Mouse (Mus musculus): ENCODE results near the gene Lrrtm1.

The Lrrtm1 gene

DNA sequence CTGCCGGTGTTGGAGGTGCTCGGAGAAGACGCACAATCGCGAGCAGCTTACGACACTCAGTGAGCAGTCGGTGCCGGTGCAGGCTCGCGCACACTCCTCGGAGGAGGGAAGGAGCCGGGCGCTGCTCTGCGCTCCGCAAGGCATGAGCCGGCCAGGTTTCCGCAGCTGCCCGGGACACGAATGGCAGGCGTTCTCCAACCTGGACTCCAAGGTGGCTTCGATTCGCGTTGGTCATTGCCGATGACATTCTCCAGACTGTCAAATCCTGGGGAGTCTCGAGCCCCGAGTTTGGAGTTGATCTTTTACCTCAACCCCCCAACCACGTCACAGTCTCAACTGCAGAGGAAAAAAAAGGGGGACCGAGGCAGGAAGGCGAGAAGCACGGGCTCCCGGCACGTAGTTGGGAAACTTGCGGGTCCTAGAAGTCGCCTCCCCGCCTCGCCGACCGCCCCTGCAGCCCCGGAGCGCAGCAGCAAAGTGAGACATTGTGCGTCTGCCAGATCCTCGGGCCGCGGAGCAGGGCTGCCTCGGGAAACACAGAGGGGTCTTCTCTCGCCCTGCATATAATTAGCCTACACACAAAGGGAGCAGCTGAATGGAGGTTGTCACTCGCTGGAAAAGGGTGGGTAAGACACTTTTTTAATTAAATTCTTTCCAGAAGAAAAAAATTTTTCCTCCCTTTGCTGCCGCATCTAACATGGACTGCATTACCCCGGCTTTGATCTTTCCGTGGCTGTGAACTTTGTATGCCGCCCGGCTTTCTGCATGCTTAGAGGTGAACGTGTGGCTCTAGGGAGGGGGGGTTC is at the start of gene Lrrtm1:
TSS of gene Lrrtm1 (plus strand) at position 89 of the 806 bp plus-strand sequence.
- no peak for DNase-seq (ENCODE audit: low read depth)

DNA sequence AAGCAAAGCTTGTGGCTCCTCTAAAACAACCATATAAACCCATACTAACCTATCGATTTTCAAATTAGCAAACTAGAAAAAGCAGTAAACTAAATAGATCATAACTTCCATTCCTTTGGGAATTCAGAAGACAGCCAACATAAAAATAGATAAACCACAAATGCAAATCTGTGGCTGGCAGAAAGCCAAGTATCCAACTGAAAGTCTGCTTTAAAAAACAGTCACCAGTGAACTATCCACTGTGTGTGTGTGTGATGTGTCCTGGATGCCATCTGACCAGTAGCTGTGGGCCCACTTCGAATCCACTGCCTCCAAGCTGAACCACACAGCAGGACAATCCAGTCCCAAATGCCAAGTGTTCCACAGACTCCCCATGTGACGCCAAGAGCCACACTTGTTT is 45.8 kb upstream of the Lrrtm1 start:
- DNase-seq (ENCODE audit: low read depth), result no peak

DNA sequence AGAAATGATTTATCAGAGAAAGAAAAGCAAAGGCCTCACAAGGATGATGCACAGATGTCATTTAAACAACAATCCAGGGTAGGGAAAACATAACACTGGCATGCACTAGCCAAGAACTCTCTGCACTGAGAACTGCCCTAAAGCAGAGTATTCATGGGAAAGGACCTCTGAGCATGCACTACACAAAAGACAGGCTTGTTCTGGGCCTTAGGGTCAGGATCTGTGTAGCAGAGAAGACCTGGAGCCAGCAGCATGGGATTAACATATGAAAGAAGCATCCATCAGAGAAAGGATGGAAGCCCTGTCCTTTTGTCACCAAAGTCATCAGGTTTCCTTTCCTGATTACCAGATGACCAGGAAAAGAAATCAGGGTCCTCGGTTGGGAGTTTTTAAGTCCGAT is 43.1 kb upstream of the Lrrtm1 start:
- DNase-seq (ENCODE audit: low read depth), result no peak

DNA sequence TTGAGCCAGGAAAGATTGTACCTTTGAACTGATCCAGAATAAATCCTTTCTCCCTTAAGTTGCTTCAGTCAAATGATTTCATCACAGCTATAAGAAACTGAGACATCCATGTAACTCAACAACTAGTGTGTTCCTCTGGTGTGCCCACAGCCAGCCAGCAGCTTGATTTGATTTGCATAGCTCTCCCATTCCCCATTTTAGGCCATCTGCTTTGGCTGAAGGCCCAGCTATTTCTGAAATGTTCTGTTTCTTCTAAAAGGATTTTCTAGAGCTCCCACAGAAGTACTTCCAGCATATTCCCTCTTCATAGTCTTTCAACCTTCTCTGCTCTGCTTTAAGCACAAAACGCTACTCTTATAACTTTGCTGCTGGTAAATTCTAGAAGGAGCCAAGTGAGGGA is 33.3 kb upstream of the Lrrtm1 start:
- DNase-seq (ENCODE audit: low read depth), result no peak

DNA sequence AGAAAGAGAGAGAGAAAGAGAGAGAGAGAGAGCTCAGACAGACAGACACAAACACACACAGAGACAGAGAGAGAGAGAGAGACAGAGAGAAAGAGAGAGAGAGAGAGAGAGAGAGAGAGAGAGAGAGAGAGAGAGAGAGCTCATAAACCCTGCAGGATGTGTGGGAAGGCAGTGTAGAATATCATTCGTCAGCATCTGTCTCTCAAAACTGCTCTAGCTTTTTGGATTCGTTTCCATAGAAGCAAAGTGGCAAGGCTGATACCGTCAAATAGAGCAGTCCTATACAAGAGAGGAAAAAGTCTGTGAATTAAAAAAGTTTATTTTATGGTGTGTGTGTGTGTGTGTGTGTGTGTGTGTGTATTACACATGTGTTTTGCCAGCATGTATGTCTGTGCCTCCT is 32.6 kb upstream of the Lrrtm1 start:
- DNase-seq (ENCODE audit: low read depth), result no peak

DNA sequence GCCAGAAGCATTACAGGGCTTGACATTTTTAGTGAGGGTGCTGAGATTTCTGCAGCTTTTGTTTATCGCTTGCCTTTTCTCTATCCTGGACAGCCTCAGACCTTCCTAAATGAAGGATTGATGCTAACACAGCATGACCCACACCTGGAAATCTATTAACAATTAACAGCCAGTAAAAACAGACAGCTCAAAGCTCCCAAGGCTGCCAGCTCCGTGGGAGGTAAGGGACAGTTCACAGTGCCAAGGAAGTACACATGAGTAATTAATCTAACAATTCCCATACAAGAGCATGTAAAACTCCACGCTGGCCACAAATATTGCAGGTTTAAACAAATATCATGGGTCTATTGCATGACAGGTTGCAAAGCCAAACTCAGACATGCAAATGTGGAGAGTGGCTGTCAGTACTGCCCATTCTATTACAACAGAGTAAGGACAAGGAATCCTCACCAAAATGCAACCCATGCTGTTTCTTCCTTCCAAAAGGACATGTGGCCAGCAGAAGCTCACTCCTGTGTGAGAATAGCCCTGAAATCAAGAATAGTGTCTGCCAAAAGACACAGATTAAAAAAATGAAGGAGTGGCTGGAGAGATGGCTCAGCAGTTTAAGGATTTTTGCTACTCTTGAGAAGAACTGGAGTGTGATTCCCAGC is 28.6 kb upstream of the Lrrtm1 start:
- no peak for DNase-seq (ENCODE audit: low read depth)

DNA sequence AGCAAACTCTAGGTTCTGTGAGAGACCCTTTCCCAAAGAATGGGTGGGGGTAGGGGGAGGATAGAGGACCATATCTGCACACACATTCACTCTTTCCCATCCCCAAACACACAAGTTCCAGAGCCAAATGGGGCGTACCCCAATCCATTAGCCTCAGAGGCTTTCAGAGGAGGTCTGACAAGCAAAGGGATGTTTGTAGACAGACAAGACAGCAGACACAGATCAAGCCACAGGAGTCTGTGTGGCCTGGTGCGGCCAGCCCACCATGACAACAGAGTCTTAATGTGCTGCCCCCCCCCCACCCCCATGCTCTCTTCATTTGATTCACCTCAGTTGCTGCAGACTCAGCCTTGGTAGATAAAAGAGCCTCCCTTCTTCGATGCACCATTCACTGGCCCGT is 27.2 kb upstream of the Lrrtm1 start:
- no peak for DNase-seq (ENCODE audit: low read depth)

DNA sequence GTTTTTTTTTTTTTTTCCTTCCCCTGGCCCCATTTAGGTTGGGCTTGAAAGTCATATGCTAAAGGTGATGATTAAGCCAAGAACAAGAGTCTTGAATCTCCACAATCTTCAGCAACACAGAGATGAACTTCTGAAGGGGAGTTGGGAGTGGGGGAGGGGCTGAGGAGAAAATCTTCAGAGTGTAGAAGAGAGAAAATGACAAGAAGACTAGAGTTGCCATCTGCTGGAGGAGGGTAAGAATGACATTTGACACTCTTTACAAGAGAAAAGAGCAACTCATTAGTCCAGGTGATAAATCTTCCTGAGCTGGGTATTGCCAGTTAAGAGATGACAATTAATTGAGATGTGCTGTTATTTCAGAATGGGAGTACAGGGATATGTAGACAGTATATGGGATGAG is 23.6 kb upstream of the Lrrtm1 start:
- DNase-seq (ENCODE audit: low read depth), result no peak

DNA sequence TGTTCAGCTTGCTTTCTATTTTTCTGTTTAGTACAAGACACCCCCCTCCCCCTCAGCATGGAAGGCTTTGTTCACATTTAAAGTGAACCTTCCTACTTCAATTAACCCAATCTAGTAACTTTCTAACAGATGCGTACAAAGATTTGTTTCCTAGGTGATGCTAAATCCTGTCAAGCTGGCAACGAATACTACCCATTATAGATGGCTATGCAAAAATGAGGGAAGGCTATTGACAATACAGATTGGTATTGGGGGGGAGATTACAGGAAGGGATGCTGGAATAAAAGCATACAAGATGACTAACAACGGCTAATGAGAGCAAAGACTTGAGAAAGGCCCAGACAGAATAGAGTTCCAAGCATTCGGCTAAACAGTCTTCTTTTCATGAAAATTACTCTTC is 21.7 kb upstream of the Lrrtm1 start:
- DNase-seq (ENCODE audit: low read depth), result no peak

DNA sequence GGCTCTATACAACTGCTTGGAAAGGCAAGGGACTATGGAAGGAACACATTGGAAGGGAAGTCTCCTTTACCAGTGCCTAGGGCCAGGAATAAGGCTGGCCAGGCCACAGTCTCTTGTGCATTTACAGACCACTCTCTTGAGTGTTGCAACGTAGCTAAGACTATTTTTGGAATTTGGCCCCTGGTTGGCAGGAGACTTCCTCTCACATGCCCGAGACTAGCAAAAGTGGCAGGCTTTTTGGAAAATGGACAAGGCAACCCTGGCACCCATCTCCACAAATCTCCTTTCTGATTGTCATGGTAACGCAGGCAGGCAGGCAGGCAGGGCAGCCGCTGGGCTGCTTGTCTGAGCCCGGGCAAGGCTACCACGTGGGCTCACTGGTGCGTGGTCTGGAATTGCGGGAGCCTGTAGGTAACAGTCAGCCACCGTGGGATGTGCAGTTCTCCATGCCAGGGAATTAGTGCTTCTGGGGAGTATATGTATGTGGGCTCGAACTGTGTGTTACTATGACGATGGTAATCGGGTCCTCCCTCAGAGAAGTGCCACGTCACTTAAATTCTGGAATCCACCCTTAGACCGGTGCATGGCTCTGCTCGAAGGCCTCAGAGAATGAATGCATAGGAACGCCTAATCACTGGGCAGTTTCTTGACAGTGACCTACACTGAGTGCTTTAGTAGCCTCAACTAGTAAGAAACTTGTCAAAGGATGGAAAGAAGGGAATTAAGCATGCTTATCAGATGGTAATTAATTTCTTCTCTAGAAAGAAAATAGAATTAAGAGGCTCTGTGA is 19.4 kb upstream of the Lrrtm1 start:
- DNase-seq (ENCODE audit: low read depth), result no peak

DNA sequence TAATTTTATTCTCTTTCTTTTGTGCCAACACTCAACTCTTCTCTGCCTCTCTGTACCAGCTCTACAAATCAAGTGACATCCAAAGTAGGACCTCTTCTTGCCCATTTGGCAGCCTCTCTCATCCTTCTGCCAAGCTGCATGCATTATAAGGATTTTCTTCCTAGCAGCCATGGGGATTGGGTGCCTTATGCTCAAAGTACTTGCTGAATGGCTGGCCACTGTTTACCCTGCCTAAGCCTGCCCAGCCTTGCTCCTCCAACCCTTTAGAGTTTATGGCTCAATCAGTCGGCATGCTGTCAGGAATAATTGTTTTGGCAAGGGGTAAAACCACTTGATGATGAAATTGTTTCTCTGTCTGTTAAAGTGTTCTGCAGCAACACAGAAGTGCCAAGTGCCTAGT is 2.1 kb upstream of the Lrrtm1 start:
- DNase-seq (ENCODE audit: low read depth), result no peak

DNA sequence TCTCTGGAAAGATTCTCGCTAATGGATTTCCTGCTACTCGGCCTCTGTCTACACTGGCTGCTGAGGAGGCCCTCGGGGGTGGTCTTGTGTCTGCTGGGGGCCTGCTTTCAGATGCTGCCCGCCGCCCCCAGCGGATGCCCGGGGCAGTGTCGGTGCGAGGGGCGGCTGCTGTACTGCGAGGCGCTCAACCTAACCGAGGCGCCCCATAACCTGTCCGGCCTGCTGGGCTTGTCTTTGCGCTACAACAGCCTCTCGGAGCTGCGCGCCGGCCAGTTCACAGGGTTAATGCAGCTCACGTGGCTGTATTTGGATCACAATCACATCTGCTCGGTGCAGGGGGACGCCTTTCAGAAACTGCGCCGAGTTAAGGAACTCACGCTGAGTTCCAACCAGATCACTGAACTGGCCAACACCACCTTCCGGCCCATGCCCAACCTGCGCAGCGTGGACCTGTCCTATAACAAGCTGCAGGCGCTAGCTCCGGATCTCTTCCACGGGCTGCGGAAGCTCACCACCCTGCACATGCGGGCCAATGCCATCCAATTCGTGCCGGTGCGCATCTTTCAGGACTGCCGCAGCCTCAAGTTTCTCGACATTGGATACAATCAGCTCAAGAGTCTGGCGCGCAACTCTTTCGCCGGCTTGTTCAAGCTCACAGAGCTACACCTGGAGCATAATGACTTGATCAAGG is 1.2 kb downstream of the Lrrtm1 start:
- no peak for DNase-seq (ENCODE audit: low read depth)

DNA sequence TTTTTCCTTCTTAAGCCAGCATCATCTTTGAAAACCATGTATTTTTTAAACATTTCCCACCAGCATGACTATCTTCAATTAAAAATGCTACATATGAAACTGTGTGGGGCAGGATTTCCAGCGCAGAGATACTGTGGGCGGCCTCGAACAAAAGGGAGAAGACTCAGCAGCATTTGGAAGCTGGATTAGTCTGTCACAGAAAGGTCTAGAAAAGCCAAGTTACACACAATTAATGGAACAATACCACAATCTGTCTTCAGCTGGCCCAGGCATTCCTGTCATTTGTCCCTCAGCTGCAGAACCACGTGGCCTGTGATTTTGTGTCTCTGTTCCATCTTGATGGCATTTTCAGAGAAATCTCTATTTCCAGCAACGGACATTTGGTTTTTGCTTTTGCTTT is 11.0 kb downstream of the Lrrtm1 start:
- DNase-seq (ENCODE audit: low read depth), result no peak

DNA sequence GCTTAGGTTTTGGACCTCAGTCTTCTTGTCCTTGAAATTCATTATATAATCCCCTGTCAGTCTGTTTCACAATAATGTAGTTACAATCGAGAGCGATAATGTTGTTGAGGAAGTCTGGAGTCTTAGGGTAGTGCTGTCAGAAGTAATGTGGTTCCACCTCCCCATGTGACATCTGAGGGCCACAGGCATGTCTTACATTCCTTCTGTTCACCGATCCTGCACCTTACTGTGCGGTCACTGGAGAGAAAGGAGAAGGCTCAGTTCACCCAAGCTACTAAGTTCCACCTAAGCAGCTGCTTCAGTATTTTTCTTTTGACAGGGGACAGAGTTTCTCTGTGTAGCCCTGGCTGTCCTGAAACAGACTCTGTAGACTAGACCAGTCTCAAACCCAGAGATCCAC is 13.9 kb downstream of the Lrrtm1 start:
- DNase-seq (ENCODE audit: low read depth), result no peak

DNA sequence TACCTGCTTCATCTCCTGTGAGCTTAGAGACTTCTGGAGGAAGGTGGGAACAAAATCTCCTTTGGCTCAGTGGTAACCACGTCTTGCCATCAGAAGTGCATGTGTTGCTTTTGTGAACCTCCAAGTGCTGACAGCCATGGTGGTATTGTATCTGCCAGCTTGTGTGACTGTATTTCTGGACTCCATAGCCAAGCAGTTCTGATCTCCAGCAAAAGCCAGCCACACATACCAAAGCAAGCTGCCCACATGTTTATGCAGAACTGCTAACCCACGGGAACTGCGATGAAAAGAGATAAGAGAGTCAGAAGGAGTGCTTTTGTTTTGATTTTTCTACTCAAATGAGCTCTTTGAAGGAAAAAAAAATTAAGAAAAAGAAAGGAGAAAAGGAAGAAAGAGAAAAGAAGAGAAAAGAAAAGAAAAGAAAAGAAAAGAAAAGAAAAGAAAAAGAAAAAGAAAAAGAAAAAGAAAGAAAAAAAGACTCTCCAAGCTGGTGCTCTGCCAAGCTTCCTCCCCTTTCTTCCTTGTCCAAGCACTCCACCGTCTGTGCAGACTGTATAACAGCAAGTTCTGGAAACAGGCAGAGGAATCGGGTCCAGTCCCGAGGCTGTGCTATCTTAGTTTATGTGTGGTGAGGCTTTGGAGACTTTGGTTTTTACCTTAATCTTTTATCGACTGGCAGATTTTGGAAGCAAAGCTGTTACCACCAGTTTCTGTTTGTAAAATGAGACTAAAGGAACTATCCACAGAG is 15.0 kb downstream of the Lrrtm1 start:
- no peak for DNase-seq (ENCODE audit: low read depth)

DNA sequence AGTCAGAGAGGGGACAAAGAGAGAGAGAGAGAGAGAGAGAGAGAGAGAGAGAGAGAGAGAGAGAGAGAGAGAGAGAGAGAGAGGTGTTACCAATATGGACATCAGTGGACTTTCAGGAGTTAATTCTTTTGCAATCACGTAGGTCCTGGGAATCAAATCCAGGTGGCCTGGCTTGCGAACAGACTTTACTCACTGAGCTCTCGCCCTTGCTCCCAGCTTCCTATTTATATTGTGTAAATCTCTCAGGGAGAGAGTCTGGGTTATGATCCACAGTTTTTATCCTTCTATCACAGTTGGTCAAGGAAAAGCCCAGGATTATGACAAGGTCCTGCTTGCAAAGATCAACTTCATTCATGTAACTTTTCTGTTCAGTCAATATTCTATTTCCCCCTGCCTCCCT is 22.7 kb downstream of the Lrrtm1 start:
- DNase-seq (ENCODE audit: low read depth), result no peak

DNA sequence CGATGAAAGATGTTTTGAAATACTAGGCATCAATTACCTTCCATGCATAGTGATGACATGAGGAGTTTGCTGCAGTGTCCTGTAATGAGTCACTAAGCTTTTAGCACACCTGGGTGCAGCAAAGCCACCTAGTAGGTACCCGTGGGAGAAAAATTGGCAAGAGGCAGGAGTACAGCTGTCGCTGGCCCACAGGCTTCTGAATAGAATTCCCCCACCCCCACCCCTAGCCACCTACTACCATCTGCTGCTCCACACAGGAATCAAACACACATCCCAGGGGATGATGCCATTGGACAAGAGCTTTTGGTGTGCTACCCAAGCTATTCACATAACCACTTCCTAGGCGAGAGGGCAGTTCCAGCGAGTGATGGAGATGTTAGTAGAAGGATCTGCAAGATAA is 36.3 kb downstream of the Lrrtm1 start:
- DNase-seq (ENCODE audit: low read depth), result no peak

DNA sequence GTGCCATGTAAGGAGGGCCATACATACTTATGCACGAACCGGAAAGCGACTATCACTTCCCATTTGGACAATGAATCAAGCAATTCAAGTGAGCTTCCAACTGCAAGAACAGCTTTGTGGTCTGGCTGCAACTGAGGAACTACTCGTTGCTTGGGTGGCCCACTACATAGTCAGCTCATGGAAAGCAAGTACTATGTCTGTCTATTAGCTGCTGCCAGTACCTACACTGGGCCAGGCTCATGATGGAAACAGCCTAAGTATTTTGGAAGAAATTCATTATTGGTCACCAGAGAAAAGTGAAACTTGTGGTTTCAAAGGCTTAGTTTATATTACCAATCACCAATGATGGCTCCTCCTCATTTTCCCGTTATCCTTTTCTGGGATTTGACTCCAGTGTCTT is 43.8 kb downstream of the Lrrtm1 start:
- DNase-seq (ENCODE audit: low read depth), result no peak

DNA sequence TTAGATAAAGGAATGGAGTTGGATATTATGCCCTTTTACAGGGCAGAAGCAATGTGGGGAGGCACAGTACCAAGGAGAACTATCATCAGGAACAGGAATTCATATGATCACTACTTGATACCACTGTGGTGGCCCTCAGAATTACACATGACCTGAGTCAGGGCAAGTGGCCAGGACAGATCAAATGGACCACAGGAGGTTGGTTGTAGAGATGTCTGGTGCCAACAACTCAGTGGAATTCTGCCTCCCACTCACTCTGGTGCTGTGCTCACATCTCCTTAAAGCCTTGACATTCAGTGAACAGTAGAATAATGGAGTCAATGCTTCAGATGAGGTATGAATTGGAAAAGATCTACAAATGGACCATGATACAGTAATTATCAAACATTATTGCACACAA is 45.9 kb downstream of the Lrrtm1 start:
- DNase-seq (ENCODE audit: low read depth), result no peak

DNA sequence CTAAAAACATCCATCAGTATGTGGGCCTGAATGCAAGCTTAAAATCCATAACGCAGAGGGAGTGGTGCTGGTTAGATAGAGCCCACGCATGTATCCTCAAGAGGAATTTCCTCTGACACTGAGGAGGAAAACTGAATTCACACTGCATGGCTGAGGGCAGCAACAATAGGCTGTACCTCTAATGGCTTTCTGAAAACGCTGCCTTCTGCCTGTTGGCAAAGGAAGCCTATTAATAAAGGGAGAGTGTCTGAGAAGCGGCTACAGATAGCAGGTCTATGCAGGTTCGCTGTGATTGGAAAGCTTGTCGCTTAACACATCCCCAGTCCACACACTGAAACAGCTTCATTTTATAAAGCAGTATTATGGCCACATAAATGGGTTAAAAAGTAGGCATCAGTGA is 48.9 kb downstream of the Lrrtm1 start:
- DNase-seq (ENCODE audit: low read depth), result no peak

DNA sequence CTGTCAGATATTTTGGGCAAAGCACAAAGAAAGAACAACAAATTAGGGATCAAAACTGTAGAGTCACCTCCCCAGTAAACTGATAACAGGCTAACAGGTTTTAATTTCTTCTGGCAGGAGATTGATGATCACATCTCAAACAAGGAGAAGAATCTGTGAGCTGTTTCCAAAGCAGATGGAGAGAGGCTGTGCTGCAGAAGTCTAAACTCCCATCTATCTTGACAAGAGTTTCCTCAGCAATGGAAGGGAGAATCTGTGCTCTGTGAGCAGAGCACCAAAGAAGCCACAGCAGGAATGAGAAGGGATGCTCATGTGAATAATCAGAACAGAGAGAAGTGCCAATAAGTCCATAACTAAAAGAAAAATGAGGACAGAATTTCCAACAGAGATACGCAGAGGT is 58.8 kb downstream of the Lrrtm1 start:
- DNase-seq (ENCODE audit: low read depth), result no peak

DNA sequence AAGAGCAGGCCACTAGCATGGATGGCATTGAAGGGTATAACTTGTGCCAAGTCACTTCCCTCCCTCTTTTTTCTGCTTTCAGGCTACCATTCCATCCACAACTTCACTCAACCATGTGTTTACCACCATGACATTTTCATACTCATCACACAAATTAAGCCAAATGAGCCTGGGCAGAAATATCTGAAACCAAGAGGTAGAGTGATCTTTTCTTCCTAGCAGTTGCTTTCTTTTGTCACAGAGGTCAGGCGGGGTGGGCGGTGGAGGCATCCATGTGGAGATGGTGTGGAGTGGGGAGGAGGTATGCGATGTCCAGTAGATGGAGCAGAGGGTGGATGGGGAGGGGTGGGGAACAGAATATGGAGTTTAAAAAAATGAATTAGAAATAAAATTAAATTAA is 64.3 kb downstream of the Lrrtm1 start:
- DNase-seq (ENCODE audit: low read depth), result no peak
